Mouse (Mus musculus) small intestine, adult 2 months (tissue): ENCODE measurements around the gene Mfap1b. TPM values are rescaled to one million over a fixed set of nuclear protein-coding genes. Genes with fewer than 3 reads are reported as not detected.
A peak's percentile ranks its signal among the peaks of the same experiment; 100 is the strongest.
"Not testable (repeated sequence)": the region's sequence is repeated elsewhere in the genome, so short reads cannot be mapped to it uniquely, and the experiment has no call there.

Experiments
- H3K27ac ChIP-seq: fragments of 200-500 bp; 2 replicates; pipeline ENCODE4 v1.5.1; 2012; ENCODE audit warnings: low read depth, low read length, control low read depth, inconsistent platforms; ENCODE audit not compliant: insufficient read depth
- H3K27me3 ChIP-seq: fragments of 200-500 bp; 2 replicates; pipeline ENCODE4 v1.6.1; 2012; ENCODE audit warnings: mild to moderate bottlenecking, moderate library complexity, low read length, inconsistent platforms; ENCODE audit not compliant: control insufficient read depth, insufficient read depth
- H3K36me3 ChIP-seq: fragments of 200-500 bp; 2 replicates; pipeline ENCODE4 v1.6.1; 2012; ENCODE audit warnings: mild to moderate bottlenecking, low read length, control low read depth, inconsistent platforms; ENCODE audit not compliant: control insufficient read depth, insufficient read depth
- H3K4me1 ChIP-seq: fragments of 200-500 bp; 2 replicates; pipeline ENCODE4 v1.6.1; 2012; ENCODE audit warnings: low read length, inconsistent platforms, mixed read lengths; ENCODE audit not compliant: control insufficient read depth, insufficient read depth, insufficient read length
- H3K4me3 ChIP-seq: fragments of 200-500 bp; 2 replicates; pipeline ENCODE4 v1.5.1; 2012; ENCODE audit warnings: low read depth, mild to moderate bottlenecking, control low read depth, inconsistent platforms, low read length, moderate library complexity
- CTCF ChIP-seq: fragments of 200-500 bp; IDR thresholded peaks from 2 replicates; pipeline ENCODE4 v1.5.1; 2012; ENCODE audit warnings: low read depth, mild to moderate bottlenecking, control low read depth, inconsistent platforms, low read length, moderate library complexity, mixed read lengths; ENCODE audit not compliant: insufficient replicate concordance, insufficient read length; ENCODE audit errors: extremely low read depth
- POLR2A ChIP-seq: fragments of 200-500 bp; IDR thresholded peaks from 2 replicates; pipeline ENCODE4 v1.6.1; 2012; ENCODE audit warnings: low read depth, mild to moderate bottlenecking, control low read depth, inconsistent platforms, low read length, moderate library complexity
- WGBS: fragments of 180-500 bp; shearing (Covaris S2); methylation state at CpG from one replicate; pipeline ENCODE4 v1.1.7; 2018; 5-methylcytosine and 5-hydroxymethylcytosine counted together
- polyA plus RNA-seq: library from polyadenylated mRNA; depleted of rRNA; stranded (reverse); fragments of >200 nt; gene quantifications from 2 replicates; pipeline ENCODE4 v1.2.3, GENCODE M21; 2012

Gene Mfap1b
- polyA plus RNA-seq, 1 experiment, result 0.66 TPM

- 55% methylated on average over 8 of the region's 8 CpGs for WGBS
- Histone ChIP-seq H3K27ac (no peak overlapping the region), H3K27me3 (no peaks in the 10 kb centered on the region), H3K4me1 (no peaks in the 10 kb centered on the region), H3K36me3 (no peaks in the 10 kb centered on the region), H3K4me3 (no peak overlapping the region)
- TF ChIP-seq POLR2A (no peak), CTCF (no peak)
These were observed 9.7 kb upstream of the Mfap1b start for GRCm38 (mm10) chr2:121483576-121483975.

GRCm38 (mm10) chr2:121480916-121481315, 7.0 kb upstream of the Mfap1b start:
- not testable (repeated sequence) for H3K4me3 ChIP-seq, H3K27ac ChIP-seq, H3K27me3 ChIP-seq, H3K4me1 ChIP-seq, H3K36me3 ChIP-seq
- WGBS, result 81% methylated on average over 13 of the region's 13 CpGs

- H3K27ac ChIP-seq, result no peak overlapping the region
- no peaks in the 10 kb centered on the region for H3K36me3 ChIP-seq
- TF ChIP-seq CTCF, result peak; percentile 67; the same call in 1 of the 2 replicates
- no peak for TF ChIP-seq POLR2A
- H3K4me1 ChIP-seq, result no peaks in the 10 kb centered on the region
- 48% methylated on average over 3 of the region's 3 CpGs for WGBS
- H3K4me3 ChIP-seq, result no peak overlapping the region
- H3K27me3 ChIP-seq, result no peaks in the 10 kb centered on the region
These were observed 6.6 kb upstream of the Mfap1b start for GRCm38 (mm10) chr2:121480498-121480897.

GRCm38 (mm10) chr2:121477491-121478266, 3.8 kb upstream of the Mfap1b start:
- no peaks in the 10 kb centered on the region for H3K36me3 ChIP-seq
- H3K27ac ChIP-seq, result no peak overlapping the region
- no peaks in the 10 kb centered on the region for H3K27me3 ChIP-seq
- WGBS, result 76% methylated on average over 3 of the region's 3 CpGs
- TF ChIP-seq CTCF (no peak), POLR2A (no peak)
- H3K4me1 ChIP-seq, result no peaks in the 10 kb centered on the region
- H3K4me3 ChIP-seq, result no peak overlapping the region

GRCm38 (mm10) chr2:121475306-121475705, 1.4 kb upstream of the Mfap1b start:
- 94% methylated on average over 2 of the region's 2 CpGs for WGBS
- H3K36me3 ChIP-seq, H3K27ac ChIP-seq, H3K4me1 ChIP-seq, H3K4me3 ChIP-seq, H3K27me3 ChIP-seq: not testable (repeated sequence)

- no peaks in the 10 kb centered on the region for H3K27me3 ChIP-seq
- H3K4me1 ChIP-seq, result no peaks in the 10 kb centered on the region
- peak overlapping the region; percentile 65 for H3K4me3 ChIP-seq
- no peak for TF ChIP-seq POLR2A
- no peak for TF ChIP-seq CTCF
- H3K36me3 ChIP-seq, result 0 out of 2 replicates have a peak, but pooled peaks cover 3% of the 10 kb centered on the region
- 24% methylated on average over 8 of the region's 8 CpGs for WGBS
- H3K27ac ChIP-seq, result no peak overlapping the region
These were observed 291 bp upstream of the Mfap1b start for GRCm38 (mm10) chr2:121474180-121474535.

- WGBS, result 87% methylated on average over 3 of the region's 3 CpGs
- not testable (repeated sequence) for H3K27me3 ChIP-seq
These were observed 1.1 kb downstream of the Mfap1b start for GRCm38 (mm10) chr2:121472783-121473182.

GRCm38 (mm10) chr2:121468982-121469381, 4.9 kb downstream of the Mfap1b start:
- H3K4me1 ChIP-seq, H3K36me3 ChIP-seq, H3K27ac ChIP-seq, H3K4me3 ChIP-seq, H3K27me3 ChIP-seq: not testable (repeated sequence)
- WGBS, result 52% methylated on average over 3 of the region's 6 CpGs

More at GRCm38 (mm10) chr2:121472783-121473182, 1.1 kb downstream of the Mfap1b start:
- H3K27ac ChIP-seq, H3K4me1 ChIP-seq, H3K4me3 ChIP-seq, H3K36me3 ChIP-seq: not testable (repeated sequence)
